Mouse (Mus musculus): ENCODE measurements at regions not wholly inside any gene's neighbourhood (a gene's known extent, or its start where the extent isn't known, plus 50 kb on each side); places are given as distances from the start of the nearest gene placed in this dataset.

GRCm38 (mm10) chr7:73306296-73306695 is 69.0 kb upstream of the Rgma start:
- TF ChIP-seq POLR2A (IDR thresholded peaks at IDR 0.05; ENCODE audit: insufficient read depth, low read depth, low read length) (no peak), CTCF (IDR thresholded peaks at IDR 0.05; ENCODE audit: insufficient read depth, low read depth, low read length) (no peak)
